Mouse (Mus musculus): ENCODE measurements at regions not wholly inside any gene's neighbourhood (a gene's known extent, or its start where the extent isn't known, plus 50 kb on each side); places are given as distances from the start of the nearest gene placed in this dataset.

DNA sequence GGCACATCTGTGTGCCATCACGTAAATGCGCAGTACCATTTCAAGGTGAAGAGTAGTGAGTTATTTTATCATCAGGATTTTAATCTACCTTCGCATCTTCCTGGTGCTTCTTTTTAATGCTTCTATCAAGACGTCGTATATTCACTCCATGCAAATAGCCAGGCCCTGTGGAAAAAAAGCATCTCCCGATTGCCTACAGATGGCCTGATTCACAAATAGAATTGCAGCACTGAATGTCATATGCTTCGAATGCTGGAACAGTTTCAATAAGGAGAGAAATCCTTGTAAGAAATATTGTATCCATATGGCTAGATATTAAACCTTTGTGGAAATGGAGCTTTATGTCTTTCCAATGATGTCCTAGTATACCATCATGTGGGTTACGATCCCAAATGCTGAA is 742.7 kb downstream of the Tmem132b start:
- WGBS, result 92% methylated on average over 8 of the region's 8 CpGs
- Histone ChIP-seq H3K27me3 (replicated peaks; ENCODE audit: low read depth, poor library complexity, severe bottlenecking) (no peaks in the 10 kb centered on the region), H3K9me3 (no peaks in the 10 kb centered on the region), H3K36me3 (replicated peaks) (no peaks in the 10 kb centered on the region), H3K4me3 (no peak overlapping the region), H3K4me1 (no peaks in the 10 kb centered on the region), H3K27ac (replicated peaks) (no peak overlapping the region)
- no peak for DNase-seq (ENCODE audit: low spot score)

DNA sequence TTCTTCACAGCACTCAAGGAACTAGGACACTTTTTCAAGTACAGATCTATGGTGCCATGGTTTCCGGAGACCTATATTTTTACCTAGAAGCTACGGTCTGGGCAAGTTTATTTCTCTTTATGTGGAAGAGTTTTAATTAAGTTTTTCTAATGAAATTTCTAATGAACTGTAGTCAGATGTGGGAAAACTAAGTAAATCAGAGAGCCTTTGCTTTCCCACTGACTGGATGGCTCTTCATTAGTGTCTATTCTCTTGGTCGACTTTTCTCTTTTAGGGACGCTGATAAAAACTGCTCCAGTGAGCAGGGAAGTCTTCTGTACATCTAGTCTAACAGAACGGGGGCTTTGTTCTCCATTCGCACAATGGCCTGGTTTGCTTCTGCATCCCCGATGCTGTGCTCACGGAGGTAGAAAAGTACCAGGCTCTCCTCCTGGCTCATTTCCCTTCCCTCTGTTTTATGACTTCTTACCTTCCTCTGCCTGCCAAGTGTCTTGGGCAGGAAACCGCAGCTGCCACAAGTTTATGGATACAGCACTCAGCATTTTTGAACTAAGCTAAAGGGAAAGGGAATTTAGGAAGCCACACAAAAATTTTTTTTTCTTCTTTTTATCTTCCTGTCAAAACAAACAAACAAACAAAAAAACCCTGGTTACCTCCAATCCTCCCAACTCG is 749.6 kb downstream of the Tmem132b start:
- Histone ChIP-seq H3K27me3 (replicated peaks; ENCODE audit: low read depth, poor library complexity, severe bottlenecking) (peaks cover 5% of the 10 kb centered on the region), H3K4me3 (no peak overlapping the region), H3K36me3 (replicated peaks) (no peaks in the 10 kb centered on the region), H3K9me3 (no peaks in the 10 kb centered on the region), H3K27ac (replicated peaks) (no peak overlapping the region), H3K4me1 (peaks cover 9% of the 10 kb centered on the region)
- DNase-seq (ENCODE audit: low spot score), result no peak
- WGBS, result 24% methylated on average over 10 of the region's 10 CpGs

DNA sequence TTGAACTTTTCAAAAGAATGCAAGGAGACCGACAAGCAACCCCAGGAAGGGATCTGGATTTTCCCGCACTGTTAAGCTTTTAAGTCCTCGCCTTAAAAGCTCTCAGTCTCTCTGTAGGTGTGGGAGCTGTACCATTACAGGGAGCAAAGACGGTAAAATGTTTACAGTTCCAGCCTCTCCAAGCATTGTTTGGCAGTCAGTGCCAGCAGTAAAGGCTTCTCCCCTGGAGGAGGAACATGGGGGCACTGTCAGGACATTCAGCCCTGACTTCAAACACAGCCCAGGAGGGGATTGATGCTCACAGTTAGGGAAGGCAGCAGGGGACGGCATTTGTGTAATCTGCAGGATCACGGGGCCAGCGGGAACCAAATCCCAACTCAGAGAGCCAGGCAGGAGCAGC is 750.2 kb downstream of the Tmem132b start:
- Histone ChIP-seq H3K4me1 (peaks cover 9% of the 10 kb centered on the region), H3K36me3 (replicated peaks) (no peaks in the 10 kb centered on the region), H3K27me3 (replicated peaks; ENCODE audit: low read depth, poor library complexity, severe bottlenecking) (peaks cover 5% of the 10 kb centered on the region), H3K27ac (replicated peaks) (no peak overlapping the region), H3K4me3 (no peak overlapping the region), H3K9me3 (no peaks in the 10 kb centered on the region)
- 5% methylated on average over 7 of the region's 7 CpGs for WGBS
- DNase-seq (ENCODE audit: low spot score), result peak; percentile 11

DNA sequence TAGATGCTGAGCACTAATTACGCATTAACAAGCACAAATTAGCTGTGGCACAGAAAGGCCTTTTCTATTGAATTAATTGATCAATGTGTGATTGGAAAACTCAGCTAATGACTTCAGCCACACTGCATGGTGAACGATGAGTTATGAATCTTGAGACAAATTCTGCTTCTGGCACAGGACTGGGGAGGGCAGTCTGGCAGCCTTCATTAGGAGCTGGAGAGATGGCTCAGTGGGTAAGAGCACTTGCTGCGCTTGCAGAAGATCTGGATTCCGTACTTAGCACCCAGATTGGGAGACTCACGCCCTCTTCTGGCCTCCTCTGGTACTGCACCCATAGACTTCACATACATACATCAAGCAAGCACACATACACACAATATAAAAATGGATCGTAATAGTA is 793.3 kb downstream of the Tmem132b start:
- Histone ChIP-seq H3K36me3 (replicated peaks) (no peaks in the 10 kb centered on the region), H3K4me3 (no peak overlapping the region), H3K27ac (replicated peaks) (no peak overlapping the region), H3K4me1 (no peaks in the 10 kb centered on the region), H3K27me3 (replicated peaks; ENCODE audit: low read depth, poor library complexity, severe bottlenecking) (no peaks in the 10 kb centered on the region), H3K9me3 (0 out of 2 replicates have a peak, but pooled peaks cover 4% of the 10 kb centered on the region)
- no peak for DNase-seq (ENCODE audit: low spot score)
- WGBS, result 77% methylated on average over 6 of the region's 6 CpGs

DNA sequence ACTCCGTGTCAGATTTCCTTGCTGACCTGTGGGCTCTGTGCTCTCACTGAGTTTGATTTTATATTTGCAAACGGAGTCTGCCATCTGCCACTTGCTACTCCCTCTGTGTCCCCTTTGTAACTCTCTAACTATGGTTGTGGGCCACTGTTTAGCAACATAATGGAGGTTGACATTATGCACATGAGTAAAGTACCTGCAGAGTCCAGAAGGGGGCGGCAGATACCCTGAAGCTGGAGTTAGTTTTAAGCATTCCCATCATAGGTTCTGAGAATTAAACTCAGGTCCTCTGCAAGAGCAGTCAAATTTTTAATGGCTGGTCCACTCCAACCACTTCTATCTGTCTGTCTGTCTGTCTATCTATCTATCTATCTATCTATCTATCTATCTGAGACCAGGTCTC is 796.7 kb downstream of the Tmem132b start:
- 42% methylated on average over 3 of the region's 3 CpGs for WGBS
- Histone ChIP-seq H3K27ac (replicated peaks) (no peak overlapping the region), H3K4me3 (no peak overlapping the region), H3K27me3 (replicated peaks; ENCODE audit: low read depth, poor library complexity, severe bottlenecking) (no peaks in the 10 kb centered on the region), H3K9me3 (0 out of 2 replicates have a peak, but pooled peaks cover 4% of the 10 kb centered on the region), H3K36me3 (replicated peaks) (no peaks in the 10 kb centered on the region), H3K4me1 (no peaks in the 10 kb centered on the region)
- peak; percentile 11 for DNase-seq (ENCODE audit: low spot score)

DNA sequence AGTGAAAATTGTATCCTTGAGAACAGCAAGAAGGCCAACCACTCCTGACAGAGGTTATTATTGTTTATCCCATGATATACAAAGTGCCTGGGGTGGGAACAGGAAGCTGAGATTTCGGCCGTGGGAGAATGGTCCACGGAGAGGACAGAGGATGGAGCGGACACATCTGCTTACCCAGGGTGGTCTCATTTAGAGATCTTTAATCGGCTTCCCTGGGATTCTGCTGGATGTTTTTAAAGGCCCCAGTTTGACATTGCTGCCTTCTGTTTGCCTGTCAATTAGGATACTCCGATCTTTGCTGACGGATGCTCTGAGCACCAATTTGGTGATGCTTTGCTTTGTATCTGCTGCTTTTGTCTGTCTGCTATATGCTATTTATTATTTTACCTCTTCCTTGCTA is 803.5 kb downstream of the Tmem132b start:
- no peak overlapping the region for H3K27ac ChIP-seq (replicated peaks)
- no peak for DNase-seq (ENCODE audit: low spot score)

DNA sequence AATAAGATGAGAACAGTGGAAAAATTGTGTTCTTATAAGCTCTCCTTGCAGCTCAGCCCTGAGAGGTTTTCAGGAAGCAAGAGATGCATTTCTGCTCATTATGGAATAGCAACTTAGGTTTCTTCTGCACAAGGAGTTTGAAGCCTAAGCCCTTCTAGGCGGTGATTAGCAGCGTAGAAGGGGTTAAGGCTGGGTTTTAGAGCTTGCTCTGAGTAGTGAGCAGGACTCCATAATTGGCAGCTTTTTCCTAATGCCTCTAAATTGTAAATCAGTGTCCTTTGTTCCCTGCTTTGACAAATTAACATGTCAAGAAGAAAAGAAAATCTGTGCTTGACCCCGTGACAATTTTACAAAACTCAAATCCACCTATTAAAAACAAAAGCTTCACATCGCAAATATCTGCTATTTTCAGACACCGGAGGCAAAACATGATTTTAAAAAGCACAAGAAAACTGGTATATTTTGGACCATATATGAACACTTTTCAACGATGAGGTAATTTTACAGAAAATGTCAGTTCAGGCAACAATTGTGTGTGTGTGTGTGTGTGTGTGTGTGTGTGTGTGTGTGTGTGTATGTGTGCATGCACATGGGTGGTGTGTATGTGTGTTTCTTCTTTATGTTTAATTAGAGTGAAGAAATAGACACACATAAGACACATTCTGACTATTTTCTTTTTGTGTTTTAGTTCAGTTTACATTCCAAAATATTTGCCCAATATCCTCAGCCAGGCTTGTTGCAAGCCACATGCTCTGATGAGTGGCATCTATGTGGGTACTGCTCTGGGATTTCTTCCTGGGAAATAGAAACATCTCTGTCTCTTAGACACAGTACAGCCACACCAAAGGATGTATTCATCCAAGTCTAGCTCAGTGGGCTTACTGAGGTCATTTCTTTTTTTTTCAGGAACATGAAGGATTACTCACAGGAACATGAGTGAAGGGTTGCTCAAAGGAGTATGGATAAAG is 804.3 kb downstream of the Tmem132b start:
- H3K4me3 ChIP-seq, result no peak overlapping the region
- no peak for DNase-seq (ENCODE audit: low spot score)
- no peak overlapping the region for H3K27ac ChIP-seq (replicated peaks)
- H3K9me3 ChIP-seq, result no peaks in the 10 kb centered on the region
- WGBS, result 53% methylated on average over 6 of the region's 6 CpGs
- H3K27me3 ChIP-seq (replicated peaks; ENCODE audit: low read depth, poor library complexity, severe bottlenecking), result no peaks in the 10 kb centered on the region
- no peaks in the 10 kb centered on the region for H3K36me3 ChIP-seq (replicated peaks)
- peaks cover 9% of the 10 kb centered on the region; the same call in 1 of the 2 replicates for H3K4me1 ChIP-seq

More for the DNA sequence above, 803.5 kb downstream of the Tmem132b start:
- Histone ChIP-seq H3K9me3 (no peaks in the 10 kb centered on the region), H3K36me3 (replicated peaks) (no peaks in the 10 kb centered on the region), H3K4me3 (no peak overlapping the region), H3K27me3 (replicated peaks; ENCODE audit: low read depth, poor library complexity, severe bottlenecking) (no peaks in the 10 kb centered on the region), H3K4me1 (peaks cover 9% of the 10 kb centered on the region; the same call in 1 of the 2 replicates)
- WGBS, result 50% methylated on average over 7 of the region's 7 CpGs

DNA sequence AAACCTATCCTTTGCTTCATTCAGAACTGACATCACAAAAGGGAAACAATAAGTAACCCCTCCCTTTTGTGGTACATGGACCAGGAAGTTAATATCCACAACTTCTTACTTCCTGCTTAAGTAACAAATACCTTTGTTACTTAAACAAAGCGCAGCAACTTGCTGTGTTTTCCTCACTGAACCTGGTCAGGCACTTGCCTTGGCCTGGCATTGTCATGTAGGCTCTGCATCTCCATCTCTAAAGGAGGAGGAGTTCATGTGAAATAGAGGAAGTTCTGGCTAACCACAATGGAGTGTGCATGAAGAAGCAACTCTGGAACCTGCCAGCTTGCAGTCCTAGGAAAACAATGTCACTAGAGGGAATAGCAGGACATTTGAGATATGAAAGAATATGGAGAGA is 806.3 kb downstream of the Tmem132b start:
- Histone ChIP-seq H3K27me3 (replicated peaks; ENCODE audit: low read depth, poor library complexity, severe bottlenecking) (no peaks in the 10 kb centered on the region), H3K9me3 (no peaks in the 10 kb centered on the region), H3K4me3 (no peak overlapping the region), H3K27ac (replicated peaks) (no peak overlapping the region), H3K4me1 (peaks cover 9% of the 10 kb centered on the region; the same call in 1 of the 2 replicates), H3K36me3 (replicated peaks) (no peaks in the 10 kb centered on the region)
- DNase-seq (ENCODE audit: low spot score), result no peak
- WGBS, result 81% methylated on average over 1 of the region's 1 CpGs

DNA sequence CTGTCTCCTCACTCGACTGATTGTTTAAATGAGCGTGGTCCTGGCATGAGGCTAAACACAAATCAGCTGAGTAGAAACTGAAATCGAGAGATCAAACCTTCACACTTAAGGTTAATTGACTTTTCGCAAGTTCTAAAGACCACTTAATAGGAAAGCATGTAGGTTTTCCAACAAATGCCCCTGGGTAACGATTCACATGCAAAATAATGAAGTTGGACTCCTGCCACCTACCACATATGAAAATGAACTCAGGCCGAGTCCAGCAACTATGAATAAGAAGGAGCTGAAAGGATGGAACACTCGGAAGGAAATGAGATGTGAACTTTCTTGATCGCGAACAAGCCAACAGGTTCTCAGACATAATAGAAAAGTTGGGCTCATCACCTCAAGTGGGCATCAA is 812.0 kb downstream of the Tmem132b start:
- Histone ChIP-seq H3K27me3 (replicated peaks; ENCODE audit: low read depth, poor library complexity, severe bottlenecking) (no peaks in the 10 kb centered on the region), H3K4me3 (no peak overlapping the region), H3K27ac (replicated peaks) (no peak overlapping the region), H3K4me1 (no peaks in the 10 kb centered on the region), H3K9me3 (no peaks in the 10 kb centered on the region), H3K36me3 (replicated peaks) (no peaks in the 10 kb centered on the region)
- no peak for DNase-seq (ENCODE audit: low spot score)
- 88% methylated on average over 9 of the region's 9 CpGs for WGBS

DNA sequence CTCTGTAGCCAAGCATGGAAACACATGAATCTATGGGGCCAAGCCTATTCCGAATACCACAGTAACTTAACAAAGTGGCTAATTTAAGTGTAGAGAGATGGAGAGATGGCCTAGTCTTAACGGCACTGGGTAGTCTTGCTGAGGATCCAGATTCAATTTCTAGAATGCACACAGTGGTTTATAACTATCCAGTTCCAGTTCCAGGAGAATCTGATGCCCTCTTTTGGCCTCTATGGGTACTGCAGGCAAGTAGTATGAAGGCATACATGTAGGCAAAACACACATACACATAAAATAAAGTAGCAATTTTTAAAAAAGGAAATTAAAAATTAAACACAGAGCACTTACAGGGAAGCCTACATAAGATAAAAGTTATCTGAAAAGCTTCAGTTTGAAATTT is 819.4 kb downstream of the Tmem132b start:
- Histone ChIP-seq H3K4me1 (no peaks in the 10 kb centered on the region), H3K9me3 (peaks cover 4% of the 10 kb centered on the region; the same call in 1 of the 2 replicates), H3K27me3 (replicated peaks; ENCODE audit: low read depth, poor library complexity, severe bottlenecking) (no peaks in the 10 kb centered on the region), H3K36me3 (replicated peaks) (no peaks in the 10 kb centered on the region), H3K4me3 (no peak overlapping the region), H3K27ac (replicated peaks) (no peak overlapping the region)
- 93% methylated on average over 2 of the region's 2 CpGs for WGBS
- DNase-seq (ENCODE audit: low spot score), result no peak

DNA sequence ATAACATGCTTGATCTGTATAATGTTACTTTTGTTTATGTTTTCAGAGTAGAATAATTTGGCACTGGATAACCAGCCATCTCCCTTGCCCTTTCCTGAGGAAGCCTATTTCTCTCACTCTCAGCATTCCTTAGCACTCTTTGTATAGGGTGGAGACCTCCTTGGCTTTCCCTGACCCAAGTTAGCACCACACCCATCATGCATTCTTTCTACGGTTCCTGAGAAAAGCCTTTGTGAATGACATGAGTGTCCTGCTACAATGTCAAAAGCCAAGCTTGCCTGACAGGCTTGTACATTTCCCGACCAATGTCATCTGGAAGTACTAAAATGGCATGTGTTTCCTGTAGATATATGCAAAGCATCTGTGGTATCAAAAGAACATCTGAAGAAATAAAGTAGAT is 837.9 kb downstream of the Tmem132b start:
- 86% methylated on average over 2 of the region's 2 CpGs for WGBS
- Histone ChIP-seq H3K4me1 (no peaks in the 10 kb centered on the region), H3K4me3 (no peak overlapping the region), H3K27ac (replicated peaks) (no peak overlapping the region), H3K9me3 (no peaks in the 10 kb centered on the region), H3K36me3 (replicated peaks) (no peaks in the 10 kb centered on the region), H3K27me3 (replicated peaks; ENCODE audit: low read depth, poor library complexity, severe bottlenecking) (no peaks in the 10 kb centered on the region)
- no peak for DNase-seq (ENCODE audit: low spot score)

DNA sequence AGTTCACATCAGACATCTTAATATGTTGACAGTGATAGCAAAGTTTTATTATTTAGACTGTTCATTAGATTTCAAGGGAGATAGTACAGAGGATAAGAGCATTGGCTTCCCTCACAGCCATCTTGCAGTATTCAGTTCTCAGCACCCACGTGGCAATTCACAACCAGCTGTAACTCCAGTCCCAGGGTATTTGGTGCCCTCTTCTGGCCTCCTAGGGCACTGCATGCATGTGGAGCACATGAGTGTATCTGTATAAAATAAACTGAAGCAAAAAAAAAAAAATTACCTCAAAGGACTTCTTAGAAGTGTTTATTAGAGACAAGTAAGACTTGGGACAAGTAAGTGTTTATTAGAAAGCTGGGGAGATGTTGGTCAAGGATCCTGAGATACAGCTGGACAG is 849.3 kb upstream of the Tmem132c start:
- H3K9me3 ChIP-seq, result no peaks in the 10 kb centered on the region; the same call in 1 of the 2 replicates
- no peaks in the 10 kb centered on the region for H3K36me3 ChIP-seq (replicated peaks)
- H3K27ac ChIP-seq (replicated peaks), result no peak overlapping the region
- H3K4me1 ChIP-seq, result no peaks in the 10 kb centered on the region
- WGBS, result 61% methylated on average over 1 of the region's 1 CpGs
- DNase-seq (ENCODE audit: low spot score), result no peak
- no peak overlapping the region for H3K4me3 ChIP-seq
- H3K27me3 ChIP-seq (replicated peaks; ENCODE audit: low read depth, poor library complexity, severe bottlenecking), result no peaks in the 10 kb centered on the region

DNA sequence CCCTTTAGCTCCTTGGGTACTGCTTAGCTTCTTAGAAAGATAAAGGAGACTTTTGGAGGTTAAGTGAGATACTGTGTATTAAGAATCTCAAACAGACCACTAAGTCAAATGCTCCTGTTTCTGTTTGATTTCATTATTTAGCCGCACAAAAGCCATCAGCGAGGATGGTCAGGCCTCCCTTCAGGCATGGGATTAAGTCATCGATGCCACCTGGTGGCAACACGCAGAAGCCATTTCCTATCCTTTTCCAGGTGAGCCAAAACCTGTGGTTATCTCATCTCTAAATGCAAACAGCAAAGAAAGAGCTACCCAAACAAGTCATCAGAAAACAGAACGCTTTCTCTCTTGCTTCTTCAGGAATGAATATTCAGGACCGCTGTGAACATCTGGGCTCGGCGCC is 846.3 kb upstream of the Tmem132c start:
- Histone ChIP-seq H3K4me1 (no peaks in the 10 kb centered on the region), H3K27me3 (replicated peaks; ENCODE audit: low read depth, poor library complexity, severe bottlenecking) (no peaks in the 10 kb centered on the region), H3K36me3 (replicated peaks) (no peaks in the 10 kb centered on the region), H3K4me3 (no peak overlapping the region), H3K9me3 (no peaks in the 10 kb centered on the region; the same call in 1 of the 2 replicates), H3K27ac (replicated peaks) (no peak overlapping the region)
- DNase-seq (ENCODE audit: low spot score), result no peak
- 48% methylated on average over 8 of the region's 8 CpGs for WGBS

Measured in embryonic facial prominence, embryonic 10.5 days (tissue).